Mouse (Mus musculus) gastrocnemius, adult 18-20 months (tissue): ENCODE data around the gene Kprp. TPM values are rescaled to one million over a fixed set of nuclear protein-coding genes. Genes with fewer than 3 reads are reported as not detected.
"Not testable (repeated sequence)": the region's sequence is repeated elsewhere in the genome, so short reads cannot be mapped to it uniquely, and the experiment has no call there.

ENCODE experiments used
- DNase-seq: peaks from one replicate; pipeline ENCODE4 v3.0.0; 2021; ENCODE audit warnings: low spot score
- long read RNA-seq, 2 experiments: library from polyadenylated mRNA; stranded (forward); transcript quantifications; one replicate each; pipeline ENCODE4 v2.0.0; 2021
- total RNA-seq, 2 experiments: library from RNA; stranded (reverse); gene quantifications; 2 replicates each; pipeline ENCODE4 v1.2.3; 2021

Kprp gene
- total RNA-seq = not detected
- long read RNA-seq, experiment 1 = 0 reads
- long read RNA-seq, experiment 2 = 0 reads

GRCm38 (mm10) chr3:92827108-92827507 is at the start of gene Kprp:
Kprp (minus strand) TSS chr3:92827247.
- no peak for DNase-seq

GRCm38 (mm10) chr3:92874180-92874579 is 47.1 kb upstream of the Kprp start:
- no peak for DNase-seq

- DNase-seq = no peak
These were observed 43.1 kb upstream of the Kprp start, which contains the start of gene 2310050C09Rik for GRCm38 (mm10) chr3:92870116-92870515. 2310050C09Rik (minus strand) TSS chr3:92870216.

- no peak for DNase-seq
These were observed 24.1 kb upstream of the Kprp start, which contains the start of gene Lce1l for GRCm38 (mm10) chr3:92851186-92851585. Lce1l (minus strand) TSS chr3:92851286.

- no peak for DNase-seq
These were observed 1.2 kb downstream of the Kprp start for GRCm38 (mm10) chr3:92825808-92826207.

- DNase-seq = not testable (repeated sequence)
These were observed 11.0 kb downstream of the Kprp start for GRCm38 (mm10) chr3:92816036-92816435.

- no peak for DNase-seq
These were observed 11.5 kb downstream of the Kprp start for GRCm38 (mm10) chr3:92815581-92815980.

GRCm38 (mm10) chr3:92807791-92808190 is 19.3 kb downstream of the Kprp start, which contains the start of gene Lce1k:
Lce1k (minus strand) TSS chr3:92807891.
- DNase-seq = no peak

GRCm38 (mm10) chr3:92790414-92790813 is 36.6 kb downstream of the Kprp start, which contains the start of gene Lce1j:
Lce1j (minus strand) TSS chr3:92790514.
- no peak for DNase-seq

GRCm38 (mm10) chr3:92778799-92779198 is 48.2 kb downstream of the Kprp start, which contains the start of gene Lce1i:
Lce1i (minus strand) TSS chr3:92778899.
- no peak for DNase-seq

Other genes with a start within 250 kb of the Kprp start
- not detected for gene Smcp, start 238.2 kb downstream of the Kprp start, total RNA-seq
- not detected for gene 2210017I01Rik, start 219.8 kb downstream of the Kprp start, total RNA-seq
- gene Lce6a, start 205.6 kb downstream of the Kprp start, total RNA-seq = not detected
- gene Lce1a1, start 178.9 kb downstream of the Kprp start, total RNA-seq = not detected
- gene Lce1b, start 170.3 kb downstream of the Kprp start, total RNA-seq = not detected
- not detected for gene Lce1a2, start 156.9 kb downstream of the Kprp start, total RNA-seq
- gene Lce1c, start 148.0 kb downstream of the Kprp start, total RNA-seq = not detected
- not detected for gene Lce1d, start 140.0 kb downstream of the Kprp start, total RNA-seq
- gene Lce1e, start 118.2 kb downstream of the Kprp start, total RNA-seq = not detected
- not detected for gene Lce1f, start 106.9 kb downstream of the Kprp start, total RNA-seq
- not detected for gene Gm38119, start 88.2 kb downstream of the Kprp start, total RNA-seq
- gene Lce1g, start 74.9 kb downstream of the Kprp start, total RNA-seq = not detected
- gene Lce1h, start 62.2 kb downstream of the Kprp start, total RNA-seq = not detected
- gene Lce1i, start 48.3 kb downstream of the Kprp start, total RNA-seq = not detected
- not detected for gene Lce1j, start 36.7 kb downstream of the Kprp start, total RNA-seq
- not detected for gene Lce1k, start 19.4 kb downstream of the Kprp start, total RNA-seq
- gene Lce1l, start 24.0 kb upstream of the Kprp start, total RNA-seq = not detected
- not detected for gene 2310050C09Rik, start 43.0 kb upstream of the Kprp start, total RNA-seq
- not detected for gene Lce3a, start 99.0 kb upstream of the Kprp start, total RNA-seq
- gene Lce3b, start 105.7 kb upstream of the Kprp start, total RNA-seq = not detected
- not detected for gene Lce3c, start 117.2 kb upstream of the Kprp start, total RNA-seq
- not detected for gene Lce3d, start 130.1 kb upstream of the Kprp start, total RNA-seq
- gene Lce3e, start 139.8 kb upstream of the Kprp start, total RNA-seq = not detected
- gene Lce3f, start 165.0 kb upstream of the Kprp start, total RNA-seq = not detected
- gene Crct1, start 188.4 kb upstream of the Kprp start, total RNA-seq = not detected
- not detected for gene Lce1m, start 191.8 kb upstream of the Kprp start, total RNA-seq
- not detected for gene Gm4858, start 241.6 kb upstream of the Kprp start, total RNA-seq